Mouse (Mus musculus) heart, embryonic 15.5 days (tissue): ENCODE measurements around the gene Slc7a1. TPM values are rescaled to one million over a fixed set of nuclear protein-coding genes. Genes with fewer than 3 reads are reported as not detected.
A peak's percentile ranks its signal among the peaks of the same experiment; 100 is the strongest.

Experiments
- ATAC-seq: fragments of 200-750 bp; cut with Nextera tagmentation; replicated peaks from 2 replicates; pipeline ENCODE4 v1.8.0; 2017; ENCODE audit warnings: low read depth, moderate TSS enrichment; ENCODE audit not compliant: insufficient number of reproducible peaks, insufficient read depth, low FRiP score
- H3K27ac ChIP-seq: fragments of 300-500 bp; sonication (generic); 2 replicates; pipeline ENCODE4 v1.5.1; 2015; ENCODE audit warnings: mild to moderate bottlenecking, inconsistent platforms
- H3K27me3 ChIP-seq: fragments of 300-500 bp; sonication (generic); 2 replicates; pipeline ENCODE4 v1.6.1; 2015; ENCODE audit warnings: inconsistent platforms
- H3K36me3 ChIP-seq: fragments of 300-500 bp; sonication (generic); 2 replicates; pipeline ENCODE4 v1.6.1; 2015; ENCODE audit warnings: mild to moderate bottlenecking, inconsistent platforms
- H3K4me1 ChIP-seq: fragments of 300-500 bp; sonication (generic); replicated peaks from 2 replicates; pipeline ENCODE4 v1.6.1; 2015; ENCODE audit warnings: inconsistent platforms
- H3K4me2 ChIP-seq: fragments of 300-500 bp; sonication (generic); 2 replicates; pipeline ENCODE4 v1.6.1; 2015; ENCODE audit warnings: inconsistent platforms, mild to moderate bottlenecking, moderate library complexity
- H3K4me3 ChIP-seq: fragments of 300-500 bp; sonication (generic); 2 replicates; pipeline ENCODE4 v1.5.1; 2015; ENCODE audit warnings: mild to moderate bottlenecking, inconsistent platforms
- H3K9ac ChIP-seq: fragments of 300-500 bp; sonication (generic); 2 replicates; pipeline ENCODE4 v1.6.1; 2015; ENCODE audit warnings: mild to moderate bottlenecking, inconsistent platforms
- H3K9me3 ChIP-seq: fragments of 300-500 bp; sonication (generic); replicated peaks from 2 replicates; pipeline ENCODE4 v1.6.1; 2016; ENCODE audit warnings: inconsistent platforms
- WGBS: fragments of 180-500 bp; shearing (Covaris S2); methylation state at CpG from one replicate; pipeline ENCODE4 v1.1.7; 2015; ENCODE audit warnings: mixed read lengths; 5-methylcytosine and 5-hydroxymethylcytosine counted together
- polyA plus RNA-seq: library from polyadenylated mRNA; unstranded; fragments of >200 nt; fragmentation: Nextera tagmentation; extraction: Ambion mirVana; gene quantifications from 2 replicates; pipeline ENCODE4 v1.2.1, GENCODE M21; 2015

Gene Slc7a1
- polyA plus RNA-seq, 1 experiment from 2014 or later, result 13.6 TPM

DNA sequence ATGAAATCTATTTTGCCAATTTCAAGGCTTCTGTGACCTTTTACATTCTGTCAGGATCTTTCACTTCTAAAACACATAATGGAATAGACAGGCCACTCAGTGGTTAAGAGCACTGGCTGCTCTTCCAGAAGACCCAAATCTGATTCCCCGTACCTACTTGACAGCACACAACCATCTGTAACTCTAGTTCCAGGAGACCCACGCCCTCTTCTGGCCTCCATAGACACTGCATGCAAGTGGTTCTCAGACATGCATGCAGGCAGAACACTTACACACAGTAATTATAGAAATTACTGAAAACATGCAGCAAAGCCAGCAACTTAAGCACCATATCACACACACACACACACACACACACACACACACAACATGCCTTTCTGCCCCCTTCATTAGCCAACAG, 87.3 kb downstream of the Slc7a1 start:
- Histone ChIP-seq H3K27me3 (no peaks in the 10 kb centered on the region), H3K4me1 (0 out of 2 replicates have a peak, but pooled peaks cover 2% of the 10 kb centered on the region), H3K4me2 (no peak overlapping the region), H3K27ac (no peak overlapping the region), H3K9me3 (no peaks in the 10 kb centered on the region), H3K9ac (no peak overlapping the region), H3K36me3 (peaks cover 19% of the 10 kb centered on the region), H3K4me3 (no peak overlapping the region)
- ATAC-seq, result no peak
- 60% methylated on average over 2 of the region's 2 CpGs for WGBS

DNA sequence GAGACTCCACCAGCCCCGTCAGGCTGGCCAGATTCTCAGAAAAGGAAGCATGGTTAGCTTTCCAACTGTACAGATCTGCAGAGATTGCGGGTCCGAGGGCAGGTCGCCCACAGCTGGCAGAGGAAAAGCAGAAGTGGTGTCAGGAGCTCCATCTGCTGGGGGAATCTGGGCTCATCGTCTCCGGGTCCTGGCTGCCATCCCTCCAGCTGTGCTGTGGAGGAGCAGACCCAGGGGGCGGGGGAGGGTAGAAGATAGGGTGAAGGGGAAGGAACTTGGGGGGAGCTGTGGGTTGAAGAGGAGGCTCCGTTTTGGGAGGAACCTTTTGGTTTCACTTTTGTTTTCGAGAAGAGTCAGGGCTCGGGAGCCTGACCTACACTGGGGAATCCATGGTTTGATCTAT, 88.9 kb downstream of the Slc7a1 start:
- 0 out of 2 replicates have a peak overlapping the region, but pooled peaks have one; percentile 15 for H3K4me3 ChIP-seq

DNA sequence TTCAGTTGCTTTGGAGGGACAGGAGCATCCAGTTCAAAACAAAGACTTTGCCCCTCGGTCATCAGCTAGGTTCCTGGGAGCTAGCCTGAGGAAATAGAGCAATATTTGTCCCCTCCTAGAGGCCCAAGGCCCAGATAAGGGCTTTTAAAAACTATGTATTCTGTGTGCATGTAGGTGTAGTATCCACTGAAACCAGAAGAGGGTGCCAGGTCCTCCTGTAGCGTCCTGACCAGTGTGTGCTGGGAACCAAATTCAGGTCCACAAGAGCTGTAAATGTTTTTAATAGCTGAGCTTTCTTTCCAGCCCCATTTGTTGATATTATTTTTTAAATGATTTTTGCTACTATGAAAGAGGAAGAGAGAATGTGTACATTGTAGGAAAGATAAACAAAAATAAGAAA, 95.6 kb downstream of the Slc7a1 start:
- WGBS, result 97% methylated on average over 2 of the region's 2 CpGs
- ATAC-seq, result no peak
- peaks cover 62% of the 10 kb centered on the region for H3K36me3 ChIP-seq

More for the DNA sequence above, 88.9 kb downstream of the Slc7a1 start:
- Histone ChIP-seq H3K9me3 (no peaks in the 10 kb centered on the region), H3K9ac (no peak overlapping the region), H3K4me2 (peak overlapping the region; percentile 23; the same call in 1 of the 2 replicates), H3K27ac (no peak overlapping the region), H3K36me3 (peaks cover 26% of the 10 kb centered on the region), H3K27me3 (no peaks in the 10 kb centered on the region), H3K4me1 (0 out of 2 replicates have a peak, but pooled peaks cover 2% of the 10 kb centered on the region)
- whole genome bisulfite sequencing, result 58% methylated on average over 10 of the region's 10 CpGs
- 0 out of 2 replicates have a peak, but pooled peaks have one; percentile 43 for ATAC-seq

DNA sequence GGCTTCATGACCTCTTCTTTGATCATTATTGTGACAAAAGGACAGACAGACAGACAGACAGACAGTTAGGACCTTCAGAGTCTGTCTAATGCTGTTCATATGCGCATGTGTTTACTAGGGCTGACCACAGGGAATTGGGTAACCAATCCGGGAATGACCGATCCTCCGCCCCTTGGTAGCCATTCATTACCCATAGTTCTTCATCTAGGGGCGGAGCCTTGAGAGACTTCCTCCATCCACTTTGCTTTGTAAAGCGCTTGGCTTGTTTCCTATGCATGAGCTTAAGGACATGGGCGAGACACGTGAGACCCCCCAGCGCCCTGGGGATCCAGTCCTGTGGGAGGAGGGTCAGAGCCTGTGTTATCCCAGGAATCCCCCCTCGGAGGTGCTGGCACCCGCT, 96.7 kb downstream of the Slc7a1 start:
- Histone ChIP-seq H3K4me3 (no peak overlapping the region), H3K9ac (no peak overlapping the region), H3K27ac (no peak overlapping the region), H3K4me2 (no peak overlapping the region), H3K27me3 (no peaks in the 10 kb centered on the region), H3K9me3 (no peaks in the 10 kb centered on the region), H3K36me3 (peaks cover 66% of the 10 kb centered on the region), H3K4me1 (no peaks in the 10 kb centered on the region)
- WGBS, result 78% methylated on average over 11 of the region's 11 CpGs
- no peak; the same call in 1 of the 2 replicates for ATAC-seq

More for the DNA sequence above, 95.6 kb downstream of the Slc7a1 start:
- H3K4me2 ChIP-seq, result no peak overlapping the region
- no peak overlapping the region for H3K4me3 ChIP-seq
- H3K27me3 ChIP-seq, result no peaks in the 10 kb centered on the region
- H3K27ac ChIP-seq, result no peak overlapping the region
- H3K9me3 ChIP-seq, result no peaks in the 10 kb centered on the region
- H3K4me1 ChIP-seq, result no peaks in the 10 kb centered on the region
- no peak overlapping the region for H3K9ac ChIP-seq

DNA sequence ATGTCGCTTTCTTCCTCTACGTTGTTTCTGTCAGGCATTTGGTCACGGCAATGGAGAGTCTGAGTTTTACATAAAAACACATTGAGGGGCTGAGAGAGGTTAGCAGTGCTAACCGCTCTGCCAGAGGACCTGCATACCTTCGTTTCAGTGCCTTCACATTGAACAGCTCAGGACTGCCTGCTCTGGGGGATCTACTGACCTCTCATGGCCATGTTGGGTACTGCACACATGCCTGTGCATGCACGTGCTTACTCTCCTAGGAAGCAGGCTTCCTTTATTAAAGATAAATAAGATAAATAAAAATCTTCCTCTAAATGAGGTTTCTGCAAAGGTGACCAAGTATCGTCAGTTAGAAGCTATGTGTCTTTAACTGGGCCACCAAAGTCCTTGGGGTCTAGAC, 106.4 kb downstream of the Slc7a1 start:
- no peak overlapping the region for H3K4me2 ChIP-seq
- no peak overlapping the region for H3K4me3 ChIP-seq
- no peak for ATAC-seq
- no peaks in the 10 kb centered on the region for H3K4me1 ChIP-seq
- H3K9me3 ChIP-seq, result no peaks in the 10 kb centered on the region
- peaks cover 71% of the 10 kb centered on the region for H3K36me3 ChIP-seq
- 76% methylated on average over 7 of the region's 7 CpGs for WGBS
- no peaks in the 10 kb centered on the region for H3K27me3 ChIP-seq
- no peak overlapping the region for H3K9ac ChIP-seq
- H3K27ac ChIP-seq, result no peak overlapping the region

DNA sequence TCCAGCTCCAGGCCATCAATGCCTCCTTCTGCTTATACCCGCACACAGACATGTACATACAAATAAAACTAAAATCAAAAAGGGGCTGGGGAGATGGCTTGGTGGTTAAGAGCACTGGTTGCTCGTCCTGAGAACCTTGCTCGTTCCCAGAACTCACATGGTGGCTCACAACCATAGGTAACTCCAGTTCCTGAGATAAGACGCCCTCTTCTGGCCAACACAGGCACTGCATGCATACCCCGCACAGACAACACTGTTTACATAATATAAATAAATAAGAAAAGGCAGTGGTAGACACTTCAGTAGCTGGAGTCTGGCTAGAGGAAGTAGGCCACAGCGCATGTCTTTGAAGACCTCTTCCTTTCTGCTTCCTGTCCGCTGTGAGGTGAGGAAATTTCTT, 106.8 kb downstream of the Slc7a1 start:
- no peak for ATAC-seq
- Histone ChIP-seq H3K36me3 (peaks cover 66% of the 10 kb centered on the region), H3K4me2 (no peak overlapping the region), H3K9ac (no peak overlapping the region), H3K4me1 (no peaks in the 10 kb centered on the region), H3K27ac (no peak overlapping the region), H3K4me3 (no peak overlapping the region), H3K27me3 (no peaks in the 10 kb centered on the region), H3K9me3 (no peaks in the 10 kb centered on the region)
- 80% methylated on average over 7 of the region's 7 CpGs for WGBS

DNA sequence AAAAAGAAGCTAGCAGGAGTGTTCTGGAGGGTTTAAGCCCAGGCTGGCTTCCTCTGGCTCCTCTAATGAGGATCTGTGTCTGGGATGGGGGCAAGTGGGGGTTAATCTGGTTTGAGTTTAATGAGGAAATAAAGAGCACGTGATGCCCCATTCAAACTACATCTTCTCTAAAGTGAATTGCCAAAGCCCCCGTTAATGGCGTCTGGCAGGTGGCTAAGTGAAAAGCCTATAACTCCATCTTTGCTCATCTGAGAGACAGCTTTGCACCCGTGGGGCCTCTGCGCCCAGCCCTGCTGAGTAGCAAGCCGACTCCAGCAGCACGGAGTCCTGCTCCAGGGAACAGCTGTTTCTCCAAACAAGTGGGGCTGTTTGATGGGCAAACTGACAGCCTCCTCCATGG, 109.8 kb downstream of the Slc7a1 start:
- Histone ChIP-seq H3K36me3 (peaks cover 48% of the 10 kb centered on the region), H3K9ac (no peak overlapping the region), H3K4me1 (no peaks in the 10 kb centered on the region), H3K4me3 (no peak overlapping the region), H3K27ac (no peak overlapping the region), H3K9me3 (no peaks in the 10 kb centered on the region), H3K27me3 (no peaks in the 10 kb centered on the region), H3K4me2 (no peak overlapping the region)
- 81% methylated on average over 7 of the region's 7 CpGs for WGBS
- ATAC-seq, result no peak

DNA sequence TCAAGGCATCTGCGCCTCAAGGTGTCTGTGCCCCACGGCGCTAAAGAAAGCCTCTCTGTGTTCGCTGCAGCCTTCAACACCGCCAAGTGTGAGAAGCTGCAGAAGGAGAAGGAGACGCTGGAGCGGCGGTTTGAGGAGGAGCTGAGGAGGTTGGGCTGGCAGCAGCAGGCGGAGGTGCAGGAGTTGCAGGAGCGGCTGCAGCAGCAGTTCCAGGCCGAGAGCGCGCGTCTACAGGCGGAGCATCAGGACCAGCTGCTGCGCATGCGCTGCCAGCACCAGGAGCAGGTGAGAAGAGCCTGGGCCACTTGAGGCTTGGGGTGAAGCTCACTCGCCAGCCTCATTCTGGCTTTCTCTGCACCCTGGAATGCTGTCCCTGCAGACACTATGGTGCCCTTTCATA, 110.9 kb downstream of the Slc7a1 start:
- Histone ChIP-seq H3K27ac (no peak overlapping the region), H3K36me3 (peaks cover 43% of the 10 kb centered on the region), H3K27me3 (no peaks in the 10 kb centered on the region), H3K4me2 (no peak overlapping the region), H3K4me3 (no peak overlapping the region), H3K9ac (no peak overlapping the region), H3K9me3 (no peaks in the 10 kb centered on the region), H3K4me1 (no peaks in the 10 kb centered on the region)
- 61% methylated on average over 18 of the region's 18 CpGs for WGBS
- ATAC-seq, result no peak

DNA sequence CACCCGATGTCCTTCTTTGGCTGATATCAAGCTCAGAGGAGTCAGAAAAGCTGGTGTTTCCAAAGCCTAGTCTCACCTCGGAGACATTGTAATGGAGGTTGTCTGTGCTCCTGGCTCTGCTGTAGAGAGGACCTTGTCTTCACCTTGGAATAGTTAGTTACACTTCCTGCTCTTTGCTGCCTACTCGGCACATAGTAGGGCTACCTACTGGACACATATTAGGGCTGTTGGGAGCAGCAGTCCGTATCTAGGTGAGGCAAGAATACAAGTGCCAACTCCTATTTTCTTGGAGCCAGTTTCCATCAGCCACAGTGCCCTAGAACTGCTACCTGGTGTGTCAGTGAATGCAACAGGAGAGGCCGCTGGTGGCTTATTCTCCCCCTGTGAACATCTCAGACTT, 112.2 kb downstream of the Slc7a1 start:
- Histone ChIP-seq H3K4me3 (no peak overlapping the region), H3K4me1 (no peaks in the 10 kb centered on the region), H3K9ac (no peak overlapping the region), H3K4me2 (no peak overlapping the region), H3K9me3 (no peaks in the 10 kb centered on the region), H3K36me3 (peaks cover 36% of the 10 kb centered on the region), H3K27ac (no peak overlapping the region), H3K27me3 (no peaks in the 10 kb centered on the region)
- no peak for ATAC-seq
- WGBS, result 88% methylated on average over 5 of the region's 5 CpGs

DNA sequence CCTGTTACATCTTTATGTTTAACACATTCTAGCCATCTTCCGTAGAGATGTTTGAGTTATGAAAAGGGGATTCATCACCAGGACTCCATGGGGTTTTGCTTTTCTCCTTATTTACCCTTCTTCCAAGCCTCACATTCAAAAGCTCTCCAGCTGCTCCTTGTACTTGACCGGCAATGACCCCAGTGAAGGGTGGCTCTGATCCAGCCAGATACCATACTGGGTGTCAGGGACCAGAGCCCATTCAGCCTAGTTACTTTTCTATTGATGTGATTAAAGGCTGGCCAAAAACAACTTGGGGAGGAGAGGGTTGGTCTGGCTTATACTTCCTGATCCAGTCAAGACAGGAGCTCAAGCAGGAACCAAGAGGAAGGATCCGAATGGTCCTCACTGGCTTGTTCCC, 116.1 kb downstream of the Slc7a1 start:
- H3K36me3 ChIP-seq, result peaks cover 29% of the 10 kb centered on the region; the same call in 1 of the 2 replicates
- no peak overlapping the region for H3K4me2 ChIP-seq
- no peak for ATAC-seq
- no peaks in the 10 kb centered on the region for H3K9me3 ChIP-seq
- H3K27me3 ChIP-seq, result no peaks in the 10 kb centered on the region
- peaks cover 12% of the 10 kb centered on the region for H3K4me1 ChIP-seq
- no peak overlapping the region for H3K4me3 ChIP-seq
- no peak overlapping the region for H3K27ac ChIP-seq
- 83% methylated on average over 3 of the region's 3 CpGs for WGBS
- H3K9ac ChIP-seq, result no peak overlapping the region

DNA sequence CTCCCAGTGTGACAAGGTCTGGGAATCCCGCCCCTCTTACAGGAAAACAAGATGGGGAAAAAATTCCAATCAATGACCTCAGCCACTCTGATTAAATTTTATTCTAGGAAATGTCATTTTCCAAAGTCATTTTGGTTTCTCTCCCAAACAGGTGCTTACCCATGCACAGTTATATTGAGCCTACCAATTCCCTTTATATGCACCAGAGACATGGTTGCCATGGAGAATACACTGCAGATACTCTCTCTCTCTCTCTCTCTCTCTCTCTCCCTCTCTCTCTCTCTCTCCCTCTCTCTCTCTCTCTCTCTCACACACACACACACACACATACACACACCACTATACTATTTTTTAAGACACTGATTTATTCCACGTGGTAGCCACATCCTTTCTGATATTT, 116.5 kb downstream of the Slc7a1 start:
- H3K4me2 ChIP-seq, result no peak overlapping the region
- H3K27ac ChIP-seq, result no peak overlapping the region
- ATAC-seq, result no peak
- H3K4me1 ChIP-seq, result peaks cover 12% of the 10 kb centered on the region
- no peaks in the 10 kb centered on the region for H3K9me3 ChIP-seq
- no peak overlapping the region for H3K9ac ChIP-seq
- H3K4me3 ChIP-seq, result no peak overlapping the region
- H3K36me3 ChIP-seq, result peaks cover 33% of the 10 kb centered on the region; the same call in 1 of the 2 replicates
- WGBS, result 75% methylated on average over 2 of the region's 2 CpGs
- no peaks in the 10 kb centered on the region for H3K27me3 ChIP-seq

DNA sequence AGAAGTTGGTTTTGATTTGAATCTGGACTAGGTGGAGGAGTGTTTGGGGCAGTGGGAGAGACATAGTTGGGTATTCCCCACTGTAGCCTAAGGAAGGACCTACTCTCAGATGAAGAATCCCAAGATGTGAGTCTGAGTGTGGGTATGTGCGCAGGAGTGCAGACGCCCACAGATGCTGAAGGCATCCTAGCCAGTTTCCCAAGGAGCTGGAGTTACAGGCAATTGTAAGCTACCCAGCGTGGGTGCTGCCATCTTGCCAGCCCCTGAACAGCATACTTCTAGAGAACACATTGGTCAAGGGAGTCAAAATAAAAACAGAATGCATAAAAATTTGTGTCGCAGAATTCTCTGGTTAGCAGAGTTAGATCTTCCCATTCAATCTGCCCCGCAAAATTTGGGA, 117.1 kb downstream of the Slc7a1 start:
- H3K27me3 ChIP-seq, result no peaks in the 10 kb centered on the region
- H3K9me3 ChIP-seq, result no peaks in the 10 kb centered on the region
- H3K36me3 ChIP-seq, result peaks cover 36% of the 10 kb centered on the region; the same call in 1 of the 2 replicates
- H3K4me3 ChIP-seq, result no peak overlapping the region
- no peak for ATAC-seq
- no peak overlapping the region for H3K9ac ChIP-seq
- 90% methylated on average over 5 of the region's 5 CpGs for WGBS
- no peak overlapping the region for H3K4me2 ChIP-seq
- H3K4me1 ChIP-seq, result peaks cover 12% of the 10 kb centered on the region
- no peak overlapping the region for H3K27ac ChIP-seq
